13 mouse cellular contexts compared by ENCODE assay signal in genomic region chr8:77120810-77121570, GRCm38 (mm10).
DNase-seq lines count a peak whose midpoint lies in the region; ATAC-seq lines count a peak whose summit lies in the region.
"Had no signal": no experiment of that assay in that cellular context is flagged by ENCODE, and none has a peak within 500 bp of the region (broad histone marks: within the 10 kb centered on the region; RNA-seq: fewer than 3 reads in every experiment).

No protein-coding gene starts in this region.

- H3K36me3 ChIP-seq in midbrain, embryonic 14.5 days (ENCODE audit: control insufficient read depth, insufficient read depth, low read length), result no peaks in the 10 kb centered on the region
- no peaks in the 10 kb centered on the region for H3K36me3 ChIP-seq in midbrain, embryonic 11.5 days (ENCODE audit: control insufficient read depth, insufficient read depth, low read length)
- H3K36me3 ChIP-seq in kidney, embryonic 16.5 days (ENCODE audit: insufficient read depth, low read length), result no peaks in the 10 kb centered on the region
- H3K36me3 ChIP-seq: midbrain, embryonic 13.5 days; stomach, embryonic 15.5 days had no signal

- WGBS in midbrain, embryonic 14.5 days, result 72% methylated on average over 10 of the region's 10 CpGs
- 66% methylated on average over 10 of the region's 10 CpGs for WGBS in midbrain, embryonic 11.5 days
- WGBS in kidney, embryonic 16.5 days, result 36% methylated on average over 10 of the region's 10 CpGs

- no peaks in the 10 kb centered on the region for H3K9me3 ChIP-seq in midbrain, embryonic 14.5 days (ENCODE audit: control insufficient read depth, low read length)
- no peaks in the 10 kb centered on the region for H3K9me3 ChIP-seq in midbrain, embryonic 11.5 days (ENCODE audit: control insufficient read depth, low read length)
- H3K9me3 ChIP-seq in kidney, embryonic 16.5 days (ENCODE audit: low read length), result no peaks in the 10 kb centered on the region
- H3K9me3 ChIP-seq: midbrain, embryonic 13.5 days; stomach, embryonic 15.5 days had no signal

- H3K4me2 ChIP-seq in midbrain, embryonic 14.5 days (ENCODE audit: low read length), result no peak overlapping the region
- H3K4me2 ChIP-seq in midbrain, embryonic 11.5 days, result no peak overlapping the region
- no peak overlapping the region for H3K4me2 ChIP-seq in kidney, embryonic 16.5 days (replicated peaks; ENCODE audit: low read depth, low read length)
- H3K4me2 ChIP-seq: midbrain, embryonic 13.5 days; stomach, embryonic 15.5 days had no signal

- no peaks in the 10 kb centered on the region for H3K27me3 ChIP-seq in midbrain, embryonic 14.5 days (ENCODE audit: control insufficient read depth, insufficient read depth, low read length)
- H3K27me3 ChIP-seq in midbrain, embryonic 11.5 days (ENCODE audit: control insufficient read depth, insufficient read depth, low read length), result no peaks in the 10 kb centered on the region
- H3K27me3 ChIP-seq in kidney, embryonic 16.5 days (ENCODE audit: insufficient read depth, low read length), result no peaks in the 10 kb centered on the region
- H3K27me3 ChIP-seq: midbrain, embryonic 13.5 days; stomach, embryonic 15.5 days had no signal

- H3K27ac ChIP-seq in midbrain, embryonic 14.5 days (replicated peaks; ENCODE audit: low read depth, low read length), result no peak overlapping the region
- no peak overlapping the region for H3K27ac ChIP-seq in midbrain, embryonic 11.5 days (ENCODE audit: low read depth, low read length)
- H3K27ac ChIP-seq in kidney, embryonic 16.5 days (ENCODE audit: low read length), result peak overlapping the region; percentile 72
- H3K27ac ChIP-seq: liver, embryonic 14.5 days; midbrain, embryonic 13.5 days; stomach, embryonic 15.5 days had no signal

- no peak for ATAC-seq in midbrain, embryonic 14.5 days (ENCODE audit: low FRiP score, low TSS enrichment)
- no peak for ATAC-seq in midbrain, embryonic 11.5 days (ENCODE audit: low FRiP score)
- no peak for ATAC-seq in kidney, embryonic 16.5 days (ENCODE audit: low FRiP score, low TSS enrichment)
- ATAC-seq: forebrain, embryonic 14.5 days; midbrain, embryonic 13.5 days had no signal

- DNase-seq in cerebellum, postnatal 10 days, result peak; percentile 12
- no peak for DNase-seq in cerebellum, postnatal 25 days
- DNase-seq in midbrain, embryonic 14.5 days, result peak; percentile 8
- no peak for DNase-seq in midbrain, embryonic 11.5 days (ENCODE audit: low spot score, missing footprints)
- peak; percentile 71 for DNase-seq in retina, postnatal 1 day
- DNase-seq in embryo, embryonic 11 days, result no peak
- DNase-seq in ovary, postnatal 10 days (ENCODE audit: low spot score), result no peak
- DNase-seq: B cell, adult 2 months had no signal

- no peak overlapping the region for H3K4me3 ChIP-seq in midbrain, embryonic 14.5 days (replicated peaks; ENCODE audit: low read depth, low read length)
- no peak overlapping the region for H3K4me3 ChIP-seq in midbrain, embryonic 11.5 days (ENCODE audit: low read depth, low read length)
- H3K4me3 ChIP-seq in kidney, embryonic 16.5 days (ENCODE audit: low read length), result no peak overlapping the region
- H3K4me3 ChIP-seq: midbrain, embryonic 13.5 days; stomach, embryonic 15.5 days had no signal

- H3K9ac ChIP-seq in midbrain, embryonic 14.5 days (replicated peaks; ENCODE audit: low read length), result no peak overlapping the region
- no peak overlapping the region for H3K9ac ChIP-seq in midbrain, embryonic 11.5 days (ENCODE audit: low read length)
- H3K9ac ChIP-seq in kidney, embryonic 16.5 days (replicated peaks; ENCODE audit: low read length), result peak overlapping the region; percentile 38; the same call in 1 of the 2 replicates
- H3K9ac ChIP-seq: liver, embryonic 14.5 days; midbrain, embryonic 13.5 days; stomach, embryonic 15.5 days had no signal

- no peaks in the 10 kb centered on the region for H3K4me1 ChIP-seq in midbrain, embryonic 14.5 days (ENCODE audit: control insufficient read depth, insufficient read depth, low read length)
- no peaks in the 10 kb centered on the region for H3K4me1 ChIP-seq in midbrain, embryonic 11.5 days (ENCODE audit: control insufficient read depth, insufficient read depth, low read length)
- peaks cover 6% of the 10 kb centered on the region for H3K4me1 ChIP-seq in kidney, embryonic 16.5 days (ENCODE audit: insufficient read depth, low read length)
- H3K4me1 ChIP-seq: midbrain, embryonic 13.5 days; stomach, embryonic 15.5 days had no signal

Comparison
In these comparisons a context has a peak if more than half of its experiments do, and no peak if none do; other contexts are left out.
1. DNase-seq: peak in cerebellum, postnatal 10 days (2 of 2), midbrain, embryonic 14.5 days (single experiment) and retina, postnatal 1 day (single experiment); none in cerebellum, postnatal 25 days (0 of 2), midbrain, embryonic 11.5 days (single experiment), embryo, embryonic 11 days (single experiment) and ovary, postnatal 10 days (single experiment).